Mouse (Mus musculus) spleen, adult 2 months (tissue): ENCODE measurements around the gene Tnfrsf1a.

Experiments used
- CTCF ChIP-seq: fragments of 200-500 bp; IDR thresholded peaks from 2 replicates; pipeline ENCODE4 v1.5.1; 2011; ENCODE audit warnings: mild to moderate bottlenecking, inconsistent platforms; ENCODE audit not compliant: insufficient read depth, insufficient read length, insufficient replicate concordance; ENCODE audit errors: extremely low read depth
- POLR2A ChIP-seq: fragments of 200-500 bp; IDR thresholded peaks from 2 replicates; pipeline ENCODE4 v1.6.1; 2011; ENCODE audit warnings: low read depth, low read length, inconsistent platforms

DNA sequence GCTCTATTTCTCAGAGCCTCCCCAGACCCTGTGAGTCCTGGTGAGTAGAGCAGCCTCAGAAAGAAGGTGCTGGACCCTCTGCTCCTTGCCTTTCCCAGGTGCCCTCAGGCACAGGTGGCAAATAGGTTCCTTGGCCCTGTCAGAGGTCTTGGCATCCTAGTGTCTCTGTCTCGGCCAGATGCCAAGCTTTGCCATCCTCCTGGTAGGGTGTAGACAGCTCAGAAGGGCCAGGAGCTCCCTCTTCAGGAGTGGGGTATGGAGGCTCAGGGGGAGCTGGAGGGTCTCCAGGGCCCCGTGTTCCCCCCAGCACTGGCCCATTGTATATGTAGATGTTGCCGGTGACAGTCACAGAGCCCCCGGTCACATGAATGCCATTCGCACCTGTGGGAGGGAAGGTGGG is 42.1 kb upstream of the Tnfrsf1a start:
- TF ChIP-seq CTCF (no peak), POLR2A (no peak)
